Mouse (Mus musculus): ENCODE measurements at regions not wholly inside any gene's neighbourhood (a gene's known extent, or its start where the extent isn't known, plus 50 kb on each side); places are given as distances from the start of the nearest gene placed in this dataset.

DNA sequence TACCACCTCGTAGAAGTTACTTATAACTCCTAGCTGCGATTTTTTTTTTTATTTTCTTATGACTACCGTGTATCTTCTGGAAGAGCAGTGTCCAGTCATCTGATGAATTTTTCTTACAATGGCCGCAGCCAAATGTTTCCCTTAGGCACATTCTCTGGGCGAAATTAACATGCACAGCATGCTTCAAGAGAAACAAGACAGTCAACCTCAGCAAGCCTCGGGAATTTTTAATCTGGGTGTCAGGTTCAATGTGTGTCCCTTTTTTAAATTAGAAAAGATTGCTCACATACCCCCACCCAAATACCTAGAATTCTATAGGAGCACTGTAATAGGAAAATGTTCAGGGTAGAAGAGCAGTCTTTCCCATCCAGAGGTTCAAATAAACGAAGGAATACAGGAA, 136.8 kb downstream of the Irs2 start:
- no peak for ATAC-seq (replicated peaks; ENCODE audit: poor library complexity, severe bottlenecking)

DNA sequence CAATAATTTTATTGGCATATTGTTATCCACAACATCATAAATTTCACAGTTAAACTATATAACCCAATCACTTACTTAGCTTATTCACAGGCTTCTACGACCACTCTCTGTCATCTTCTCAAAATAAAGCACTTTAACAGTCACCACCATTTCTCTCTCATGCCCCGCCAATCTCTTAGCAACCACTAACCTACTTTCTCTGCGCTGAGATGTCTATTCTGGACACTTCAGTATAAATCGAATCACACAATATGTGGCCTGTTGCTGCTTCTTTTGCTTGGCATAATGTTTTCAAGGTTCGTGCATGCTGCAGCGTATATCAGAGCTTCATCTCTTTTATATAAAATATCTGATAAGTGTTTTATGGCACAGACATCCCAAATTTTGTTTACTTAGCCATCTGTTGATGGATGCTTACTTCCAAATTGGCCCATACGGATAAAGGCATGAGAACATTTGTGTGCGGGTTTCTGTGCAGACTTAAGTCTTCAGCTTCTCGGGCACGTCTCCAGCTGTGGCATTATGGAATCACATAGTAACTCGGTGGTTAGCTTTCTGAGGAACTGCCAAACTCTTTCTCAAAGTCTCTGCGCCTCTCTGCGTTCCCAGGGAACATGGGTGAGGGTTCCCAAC, 137.7 kb downstream of the Irs2 start:
- ATAC-seq (replicated peaks; ENCODE audit: poor library complexity, severe bottlenecking) = no peak

DNA sequence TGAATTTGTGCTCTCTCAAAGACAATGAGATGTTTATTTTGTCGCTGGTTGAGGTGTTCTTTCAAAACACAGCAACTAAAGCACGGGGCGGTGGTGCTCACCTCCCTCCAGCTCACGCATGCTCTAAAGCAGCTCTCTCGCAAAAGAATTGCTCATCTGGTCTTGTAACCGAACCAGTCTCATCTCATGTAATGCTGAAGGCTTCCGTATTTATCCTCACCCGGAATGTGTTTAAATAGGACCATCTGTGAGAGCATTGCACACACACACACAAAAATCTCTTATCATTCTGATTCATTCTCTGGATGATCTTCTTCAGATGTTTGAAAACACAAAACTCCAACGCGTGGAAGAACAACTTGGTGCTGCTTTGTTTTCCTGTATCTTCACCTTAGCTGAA, 138.4 kb downstream of the Irs2 start:
- ATAC-seq (replicated peaks; ENCODE audit: poor library complexity, severe bottlenecking) = no peak

- no peak for ATAC-seq (replicated peaks; ENCODE audit: poor library complexity, severe bottlenecking)
Observed at GRCm38 (mm10) chr8:10866696-10867395, 141.4 kb downstream of the Irs2 start.

GRCm38 (mm10) chr8:10865941-10866513, 142.2 kb downstream of the Irs2 start:
- ATAC-seq (replicated peaks; ENCODE audit: poor library complexity, severe bottlenecking) = peak; percentile 91

GRCm38 (mm10) chr8:10865415-10865821, 142.8 kb downstream of the Irs2 start:
- ATAC-seq (replicated peaks; ENCODE audit: poor library complexity, severe bottlenecking) = no peak

- no peak for ATAC-seq (replicated peaks; ENCODE audit: poor library complexity, severe bottlenecking)
Observed at GRCm38 (mm10) chr8:10862442-10862841, 145.8 kb downstream of the Irs2 start.

- no peak for ATAC-seq (replicated peaks; ENCODE audit: poor library complexity, severe bottlenecking)
Observed at GRCm38 (mm10) chr8:10860810-10861209, 147.4 kb downstream of the Irs2 start.

DNA sequence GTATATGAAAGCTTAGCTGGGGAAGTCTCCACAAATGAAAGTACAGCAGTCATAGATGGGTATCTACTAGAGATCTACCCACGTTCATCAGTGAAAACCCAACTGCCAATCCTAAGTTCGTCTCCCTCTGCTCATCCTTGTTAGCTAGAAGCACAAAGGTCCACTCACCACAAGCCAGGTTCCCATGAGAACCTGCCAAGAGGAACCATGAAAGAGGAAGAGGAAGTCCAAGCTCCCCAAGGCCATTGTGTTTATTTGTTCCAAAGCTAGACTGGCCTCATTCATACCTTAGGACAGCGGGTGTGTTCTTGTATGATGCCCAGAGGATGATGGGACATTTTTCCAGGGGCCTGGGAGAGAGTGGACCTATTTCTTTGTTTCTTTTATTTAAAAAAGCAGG, 150.4 kb downstream of the Irs2 start:
- ATAC-seq (replicated peaks; ENCODE audit: poor library complexity, severe bottlenecking) = peak; percentile 84

DNA sequence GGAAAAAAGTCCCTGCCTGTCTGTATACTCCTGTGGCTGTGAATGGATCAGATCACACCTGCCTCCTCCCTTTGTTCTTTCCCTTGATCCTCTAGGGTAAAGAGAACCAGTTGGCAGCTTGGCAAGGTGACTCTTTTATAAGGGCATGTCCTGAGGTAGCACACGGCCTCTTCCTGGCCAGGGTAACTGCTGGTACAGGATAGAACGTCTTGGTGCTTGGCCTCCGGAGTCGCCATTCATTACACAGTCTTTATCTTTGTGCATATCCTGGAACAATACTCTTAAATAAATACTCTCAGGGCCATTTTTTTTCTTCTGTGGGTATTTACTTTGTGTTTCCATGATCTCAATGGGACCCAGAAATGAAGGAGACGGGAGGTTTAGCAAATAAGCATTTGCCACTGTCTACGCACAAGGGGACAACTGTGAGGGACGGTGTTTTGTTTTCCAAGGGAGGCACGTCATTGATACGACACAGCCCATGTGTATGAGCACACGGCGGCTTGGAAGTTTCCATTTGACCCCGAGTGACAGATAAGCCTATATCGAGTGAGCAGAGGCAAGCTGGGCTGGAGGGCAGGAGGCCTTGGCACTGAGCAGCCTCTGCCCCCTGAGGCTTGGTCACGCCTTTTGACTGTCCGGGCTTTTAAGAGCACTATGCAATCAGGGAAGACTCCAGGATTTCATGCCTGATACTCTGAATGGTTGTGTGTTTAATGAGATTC, 151.1 kb downstream of the Irs2 start:
- no peak for ATAC-seq (replicated peaks; ENCODE audit: poor library complexity, severe bottlenecking)

DNA sequence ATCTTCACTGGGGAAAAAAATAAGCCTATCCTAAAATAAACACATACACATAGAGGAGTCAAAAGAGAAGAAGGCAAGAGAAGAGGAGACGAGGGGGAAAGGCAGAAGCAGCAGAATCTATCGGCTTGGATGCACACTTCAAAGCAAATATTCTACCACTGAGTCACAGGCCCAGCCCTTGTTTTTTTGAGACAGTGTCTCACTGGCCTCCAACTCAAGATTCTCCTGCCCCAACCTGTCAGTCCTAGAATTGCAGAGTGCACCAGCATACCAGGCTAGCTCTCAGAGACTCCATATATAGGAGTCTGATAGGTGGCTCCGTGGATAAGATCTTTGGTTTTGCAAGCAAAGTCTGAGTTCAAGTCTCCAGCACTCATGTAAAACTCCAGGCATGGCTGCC, 152.6 kb downstream of the Irs2 start:
- no peak for ATAC-seq (replicated peaks; ENCODE audit: poor library complexity, severe bottlenecking)

DNA sequence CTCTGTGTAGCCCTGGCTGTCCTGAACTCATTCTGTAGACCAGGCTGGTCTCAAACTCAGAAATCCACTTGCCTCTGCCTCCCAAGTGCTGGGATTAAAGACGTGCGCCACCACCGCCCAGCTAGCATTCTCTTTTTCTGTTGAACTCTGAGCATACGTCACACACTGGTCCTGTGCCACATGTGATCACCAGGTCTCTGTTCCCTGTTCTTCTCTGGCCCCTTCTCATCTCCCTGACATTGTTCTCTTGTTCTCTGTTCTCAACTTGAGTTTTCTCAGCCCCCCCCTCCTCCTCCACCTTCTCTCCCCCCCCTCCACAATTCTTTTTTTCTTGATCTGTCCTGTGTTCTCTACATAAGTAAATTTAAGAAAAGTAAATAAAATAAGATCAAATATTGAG, 153.1 kb downstream of the Irs2 start:
- no peak for ATAC-seq (replicated peaks; ENCODE audit: poor library complexity, severe bottlenecking)

GRCm38 (mm10) chr8:10854600-10854999, 153.7 kb downstream of the Irs2 start:
- ATAC-seq (replicated peaks; ENCODE audit: poor library complexity, severe bottlenecking) = 0 out of 2 replicates have a peak, but pooled peaks have one; percentile 8

DNA sequence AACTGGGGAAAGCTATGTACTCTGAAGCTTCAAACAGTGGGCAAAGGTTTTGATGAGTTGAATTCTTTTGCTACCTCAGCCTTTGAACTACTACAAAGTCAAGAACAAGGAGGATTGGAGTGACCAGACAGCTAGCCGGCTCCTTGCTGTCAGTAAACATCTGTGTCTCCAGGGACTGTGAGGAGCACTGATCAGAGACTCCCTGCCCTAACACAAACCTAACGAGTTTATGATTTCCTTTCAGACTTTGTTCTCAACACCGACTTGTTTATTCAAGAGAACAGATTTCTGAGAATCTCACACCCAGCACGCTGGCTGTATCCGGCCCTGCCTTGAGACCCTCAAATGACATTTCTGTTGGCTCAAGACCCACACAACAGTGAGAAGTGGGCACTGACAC, 154.4 kb downstream of the Irs2 start:
- ATAC-seq (replicated peaks; ENCODE audit: poor library complexity, severe bottlenecking) = no peak

- ATAC-seq (replicated peaks; ENCODE audit: poor library complexity, severe bottlenecking) = no peak
Observed at GRCm38 (mm10) chr8:10849916-10850315, 158.3 kb downstream of the Irs2 start.

DNA sequence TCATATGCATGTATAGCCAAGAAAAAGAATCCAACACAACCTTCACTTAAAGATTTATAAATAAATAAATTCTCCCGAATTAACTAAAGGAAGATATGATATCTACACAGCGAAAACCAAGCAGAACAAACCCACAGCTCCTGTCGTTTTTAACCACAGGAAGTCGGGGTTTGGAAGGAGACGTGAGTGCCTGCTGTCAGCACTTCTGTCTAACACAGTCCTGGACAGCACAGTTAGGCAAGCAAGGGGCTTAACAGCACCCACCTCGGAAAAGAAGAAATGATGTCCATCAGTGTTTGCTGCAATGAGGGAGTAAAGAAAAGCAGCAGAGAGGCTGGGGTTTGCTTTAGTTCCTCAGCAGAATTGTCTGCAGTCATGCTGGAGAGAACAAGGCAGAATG, 162.7 kb downstream of the Irs2 start:
- ATAC-seq (replicated peaks; ENCODE audit: poor library complexity, severe bottlenecking) = peak; percentile 55

GRCm38 (mm10) chr8:10840853-10841531, 167.3 kb downstream of the Irs2 start:
- peak; percentile 62 for ATAC-seq (replicated peaks; ENCODE audit: poor library complexity, severe bottlenecking)

DNA sequence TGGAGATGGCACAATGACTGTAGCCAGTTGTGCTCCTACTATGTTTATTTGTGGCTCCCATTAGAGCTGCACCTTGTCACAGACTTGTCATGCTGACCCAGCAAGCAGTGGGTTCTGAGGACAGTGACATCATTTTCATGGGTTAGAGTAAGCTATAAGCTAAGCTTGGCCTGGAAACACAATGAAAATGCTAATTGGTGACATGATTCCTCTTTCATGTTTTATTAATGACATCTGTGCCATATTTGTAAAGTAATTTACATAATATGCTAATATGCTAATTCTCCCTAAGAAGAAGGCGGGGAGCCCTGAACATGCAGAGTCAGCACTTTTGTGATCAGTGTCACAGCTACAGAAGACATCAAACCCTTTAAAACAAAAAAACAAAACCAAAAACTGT, 168.2 kb downstream of the Irs2 start:
- no peak for ATAC-seq (replicated peaks; ENCODE audit: poor library complexity, severe bottlenecking)

DNA sequence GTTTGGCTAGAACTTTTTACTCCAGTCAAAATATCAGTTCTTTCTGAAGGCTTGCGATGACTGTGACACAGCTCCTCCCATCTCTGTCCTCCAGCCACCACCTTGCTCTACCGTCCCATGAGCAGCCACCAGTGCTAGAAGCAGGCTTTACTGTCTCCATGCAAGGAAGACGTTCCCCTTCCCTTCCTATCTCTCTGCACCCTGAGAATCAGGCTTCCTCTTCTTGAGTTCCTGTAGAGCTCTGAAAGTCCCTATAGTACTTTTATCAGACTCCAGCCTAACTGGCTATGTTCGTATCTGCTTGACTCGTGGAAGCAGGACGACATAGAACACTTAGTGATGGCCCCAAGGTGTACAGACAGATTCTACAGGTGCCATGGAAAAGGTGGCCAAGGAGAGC, 173.2 kb downstream of the Irs2 start:
- no peak for ATAC-seq (replicated peaks; ENCODE audit: poor library complexity, severe bottlenecking)

- peak; percentile 19 for ATAC-seq (replicated peaks; ENCODE audit: poor library complexity, severe bottlenecking)
Observed at GRCm38 (mm10) chr8:10831864-10832263, 176.4 kb downstream of the Irs2 start.

- 0 out of 2 replicates have a peak, but pooled peaks have one; percentile 20 for ATAC-seq (replicated peaks; ENCODE audit: poor library complexity, severe bottlenecking)
Observed at GRCm38 (mm10) chr8:10831277-10831676, 177.0 kb downstream of the Irs2 start.

Measured in granulocyte monocyte progenitor cell, adult 5-6 weeks (primary cell).